Mouse (Mus musculus) brain, embryonic 14.5 days (tissue): Measurements from ENCODE around the gene Atp6v0a2. TPM values are rescaled to one million over a fixed set of nuclear protein-coding genes. Genes with fewer than 3 reads are reported as not detected.
A peak's percentile ranks its signal among the peaks of the same experiment; 100 is the strongest.

Experiments
- DNase-seq: peaks from one replicate; pipeline ENCODE4 v3.0.0-alpha.2; 2011; ENCODE audit warnings: low read depth
- CTCF ChIP-seq: fragments of 200-500 bp; IDR thresholded peaks from 2 replicates; pipeline ENCODE4 v1.5.1; 2012; ENCODE audit warnings: inconsistent platforms, mild to moderate bottlenecking, moderate library complexity, borderline replicate concordance; ENCODE audit not compliant: insufficient read depth, insufficient read length; ENCODE audit errors: extremely low read depth
- POLR2A ChIP-seq: fragments of 200-500 bp; IDR thresholded peaks from 2 replicates; pipeline ENCODE4 v1.6.1; 2012; ENCODE audit warnings: mild to moderate bottlenecking, inconsistent platforms, borderline replicate concordance; ENCODE audit not compliant: poor library complexity, insufficient read depth, insufficient read length, severe bottlenecking; ENCODE audit errors: extremely low read depth
- polyA plus RNA-seq: library from polyadenylated mRNA; depleted of rRNA; stranded (reverse); fragments of >200 nt; gene quantifications from 2 replicates; pipeline ENCODE4 v1.2.3, GENCODE M21; 2012; rRNA removed

Gene Atp6v0a2
- polyA plus RNA-seq, 1 experiment = 34.8 TPM

- no peak for TF ChIP-seq POLR2A
- TF ChIP-seq CTCF = 0 out of 2 replicates have a peak, but pooled peaks have one; percentile 3
- DNase-seq = no peak
Observed at GRCm38 (mm10) chr5:124761787-124762186, 133.4 kb downstream of the Atp6v0a2 start.

Other genes starting within 250 kb of the Atp6v0a2 start
- gene Sbno1, start 202.6 kb upstream of the Atp6v0a2 start, polyA plus RNA-seq = 42.1 and 53.2 TPM in 2 replicates
- 69.9 and 70.8 TPM in 2 replicates for gene Kmt5a, start 188.6 kb upstream of the Atp6v0a2 start, polyA plus RNA-seq
- 22.7 and 24.4 TPM in 2 replicates for gene Rilpl2, start 150.2 kb upstream of the Atp6v0a2 start, polyA plus RNA-seq
- 9.4 and 13.8 TPM in 2 replicates for gene Snrnp35, start 145.4 kb upstream of the Atp6v0a2 start, polyA plus RNA-seq
- gene Rilpl1, start 97.2 kb upstream of the Atp6v0a2 start, polyA plus RNA-seq = 8.4 and 11.7 TPM in 2 replicates
- 142 and 146 TPM in 2 replicates for gene Tmed2, start 87.9 kb upstream of the Atp6v0a2 start, polyA plus RNA-seq
- 31.8 and 32.3 TPM in 2 replicates for gene Ddx55, start 75.7 kb upstream of the Atp6v0a2 start, polyA plus RNA-seq
- 41.3 and 43.5 TPM in 2 replicates for gene Eif2b1, start 49.4 kb upstream of the Atp6v0a2 start, polyA plus RNA-seq
- 70.6 and 82.2 TPM in 2 replicates for gene Gtf2h3, start 49.4 kb upstream of the Atp6v0a2 start, polyA plus RNA-seq
- 0.24 and 0.48 TPM in 2 replicates for gene Dnah10, start 96.5 kb downstream of the Atp6v0a2 start, polyA plus RNA-seq
- gene Ccdc92, start 233.8 kb downstream of the Atp6v0a2 start, polyA plus RNA-seq = 27.1 and 36.6 TPM in 2 replicates
- gene Zfp664, start 234.1 kb downstream of the Atp6v0a2 start, polyA plus RNA-seq = 77.4 and 85.5 TPM in 2 replicates